Mouse (Mus musculus) ZHBTc4 (cell line): Measurements from ENCODE around the gene Hrh3.

Experiments
- DNase-seq: peaks from one replicate; pipeline ENCODE4 v3.0.0-alpha.2; 2011; ENCODE audit warnings: low read depth, low spot score

Hrh3 gene

GRCm38 (mm10) chr2:180103978-180104658, at the start of gene Hrh3:
Gene Hrh3, minus strand, starts transcription at chr2:180104488.
- DNase-seq: peak; percentile 72

GRCm38 (mm10) chr2:180148551-180148950, 44.3 kb upstream of the Hrh3 start:
- no peak for DNase-seq

DNA sequence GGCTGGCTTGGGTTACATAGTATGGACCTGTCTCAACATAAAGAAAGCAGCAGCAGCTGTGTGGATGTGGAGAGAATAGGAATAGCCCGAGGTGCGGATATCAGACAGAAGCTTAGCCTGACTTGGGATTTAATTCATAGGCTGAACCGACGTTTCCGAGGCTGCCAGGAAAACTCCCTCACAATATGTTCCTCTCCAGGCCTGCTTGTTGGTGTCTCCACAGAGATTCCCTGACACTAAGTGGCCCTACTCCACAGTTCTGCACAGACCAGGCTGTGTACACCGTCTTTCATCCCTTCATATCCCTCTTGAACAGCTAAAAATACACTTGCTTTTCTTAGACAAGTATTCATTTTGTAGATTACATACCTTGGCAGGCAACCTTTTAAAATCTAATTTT, 43.1 kb upstream of the Hrh3 start:
- DNase-seq: no peak

- DNase-seq: no peak
These were observed 41.8 kb upstream of the Hrh3 start for GRCm38 (mm10) chr2:180146091-180146490.

GRCm38 (mm10) chr2:180135414-180135813, 31.1 kb upstream of the Hrh3 start:
- DNase-seq: no peak

- no peak for DNase-seq
These were observed 29.6 kb upstream of the Hrh3 start for GRCm38 (mm10) chr2:180133911-180134310.

- DNase-seq: no peak
These were observed 28.9 kb upstream of the Hrh3 start for GRCm38 (mm10) chr2:180133231-180133630.

DNA sequence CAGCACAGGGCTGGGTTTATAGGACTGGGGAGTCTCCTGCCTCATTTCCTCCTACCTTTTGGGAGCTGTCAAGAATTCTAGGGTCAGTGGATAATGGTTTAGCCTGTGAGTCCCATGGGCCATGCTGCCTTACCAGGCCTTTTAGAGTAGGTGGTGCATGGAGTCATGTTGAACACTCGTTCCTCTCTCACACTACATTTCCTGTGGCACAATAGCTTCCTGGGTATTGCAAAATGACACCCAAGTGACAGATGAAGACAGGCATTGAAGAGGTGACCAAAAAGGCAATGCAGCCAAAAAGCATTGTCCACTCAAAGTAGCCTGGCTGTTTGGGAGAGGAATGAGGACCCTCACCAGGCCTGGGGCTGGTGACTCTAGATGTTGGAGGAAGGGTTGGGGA, 23.4 kb upstream of the Hrh3 start:
- DNase-seq: no peak

GRCm38 (mm10) chr2:180126195-180126594, 21.9 kb upstream of the Hrh3 start:
- no peak for DNase-seq

DNA sequence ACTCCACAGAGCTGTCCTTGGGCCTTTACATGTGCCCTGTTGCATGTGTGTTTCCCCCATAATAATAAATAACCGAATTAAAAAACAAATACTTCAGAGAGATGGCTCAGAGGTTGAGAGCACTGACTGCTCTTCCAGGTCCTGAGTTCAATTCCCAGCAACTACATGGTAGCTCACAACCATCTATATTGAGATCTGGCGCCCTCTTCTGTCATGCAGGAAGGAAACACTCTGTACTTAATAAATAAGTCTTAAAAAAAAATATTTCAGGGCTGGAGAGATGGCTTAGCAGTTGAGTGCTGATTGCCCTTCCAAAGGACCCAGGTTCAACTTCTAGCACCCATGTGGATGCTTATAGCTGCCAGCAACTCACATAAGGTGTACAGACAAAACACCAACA, 19.9 kb upstream of the Hrh3 start:
- peak; percentile 26 for DNase-seq

DNA sequence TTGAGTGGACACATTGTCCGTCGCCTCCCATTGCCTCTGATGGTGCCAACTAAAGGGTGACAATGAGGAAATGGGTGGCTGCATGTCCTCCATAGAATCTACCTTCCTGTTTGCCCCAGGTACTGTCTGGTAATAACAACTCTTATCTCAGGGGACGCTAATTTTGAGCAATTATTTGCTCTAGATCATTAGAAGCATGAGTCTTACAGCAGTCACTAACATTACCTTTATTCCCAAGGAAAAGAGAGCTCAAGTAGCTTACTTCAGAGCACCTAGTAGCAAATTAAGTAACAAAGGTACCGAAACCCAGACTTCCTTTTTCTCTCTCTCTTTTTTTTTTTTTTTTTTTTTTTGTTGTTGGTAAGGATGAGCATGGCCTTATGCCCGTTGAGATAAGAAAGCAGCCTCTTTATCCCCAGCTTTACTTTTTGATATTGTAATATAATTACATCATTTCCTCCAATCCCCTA, 16.0 kb upstream of the Hrh3 start:
- DNase-seq: no peak

GRCm38 (mm10) chr2:180119439-180120291, 15.4 kb upstream of the Hrh3 start:
- peak; percentile 59 for DNase-seq

DNA sequence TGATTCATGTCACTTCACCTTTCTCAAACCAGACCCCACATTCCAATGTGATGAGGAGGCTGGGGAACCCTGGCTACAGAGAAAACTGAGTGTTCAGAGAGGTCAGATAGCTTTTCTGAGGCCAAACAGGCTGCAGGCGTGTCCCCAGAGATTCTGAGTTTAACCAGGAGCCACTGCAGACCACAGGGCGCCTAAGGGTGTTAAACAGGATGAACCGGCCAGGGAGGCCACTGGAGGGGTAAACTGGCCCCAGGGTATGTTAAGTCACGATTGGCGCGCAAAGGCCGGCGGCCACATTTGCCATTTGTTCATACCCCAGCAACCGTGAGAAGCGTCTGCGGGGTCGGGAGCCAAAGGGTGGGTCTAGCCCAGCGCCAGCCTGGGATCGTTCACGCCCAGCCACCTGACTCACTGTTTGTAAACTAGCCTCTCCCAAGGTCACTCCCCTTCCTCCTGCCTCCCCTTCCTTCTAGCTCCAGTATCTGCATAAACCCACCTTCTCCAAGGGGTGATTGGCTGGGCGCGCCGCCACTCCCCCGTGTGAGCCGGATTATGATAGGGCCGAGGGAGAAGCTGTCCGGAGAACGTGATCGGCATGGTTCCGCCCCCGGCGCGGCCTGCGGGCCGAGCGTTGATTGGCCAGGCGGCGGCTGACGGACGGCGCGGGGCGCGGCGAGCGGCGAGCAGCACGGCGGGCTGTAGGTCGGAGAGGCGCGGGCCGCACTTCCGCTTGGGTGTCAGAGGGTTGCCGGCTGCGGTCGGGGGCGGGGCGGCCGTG, 14.6 kb upstream of the Hrh3 start, which contains the start of gene Osbpl2:
Osbpl2 (plus strand) TSS at position 646 of the 778 bp plus-strand sequence.
- DNase-seq: peak; percentile 100

GRCm38 (mm10) chr2:180117485-180118194, 13.4 kb upstream of the Hrh3 start:
- DNase-seq: peak; percentile 70

DNA sequence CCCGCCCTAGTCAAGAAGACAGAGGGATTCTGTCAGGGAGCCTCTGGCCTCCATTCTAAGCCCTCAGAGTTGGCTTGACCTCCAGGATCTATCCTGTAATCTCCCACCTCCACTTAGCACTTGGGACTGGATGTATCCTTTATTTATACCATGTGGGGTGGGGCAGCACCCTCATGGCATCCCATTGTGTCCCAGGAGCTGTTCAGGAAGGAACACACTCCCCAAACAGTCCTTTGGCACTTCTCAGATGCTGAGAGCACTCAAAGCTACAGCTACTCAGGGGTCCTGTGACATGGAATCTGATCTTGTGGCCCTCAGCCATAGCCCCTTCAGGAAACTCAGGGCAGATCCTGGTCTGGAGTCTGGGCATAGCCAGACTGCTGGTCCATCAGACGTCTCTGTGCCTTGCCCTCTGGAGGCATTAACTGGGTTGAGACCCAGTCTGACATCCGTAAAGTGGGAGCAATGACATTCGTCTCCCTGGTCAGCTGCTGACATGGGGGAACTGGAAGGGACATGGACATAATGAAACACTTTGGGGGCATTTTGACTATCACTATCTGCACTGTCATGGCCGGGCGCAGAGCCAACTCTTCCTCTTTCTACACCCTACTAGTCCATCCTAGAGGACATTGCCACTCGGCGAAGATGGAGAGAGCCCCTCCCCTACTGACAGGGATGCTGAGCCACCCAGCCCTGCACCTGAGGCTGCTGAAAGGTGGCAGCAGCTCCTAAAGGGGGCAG, 12.6 kb upstream of the Hrh3 start:
- no peak for DNase-seq

- no peak for DNase-seq
These were observed 11.8 kb upstream of the Hrh3 start for GRCm38 (mm10) chr2:180116081-180116493.

- DNase-seq: peak; percentile 24
These were observed 11.0 kb upstream of the Hrh3 start for GRCm38 (mm10) chr2:180115279-180115678.

GRCm38 (mm10) chr2:180113909-180114890, 9.9 kb upstream of the Hrh3 start:
- DNase-seq: peak; percentile 23

GRCm38 (mm10) chr2:180108285-180108684, 4.0 kb upstream of the Hrh3 start:
- no peak for DNase-seq
